Mouse (Mus musculus) liver, adult 2 months (tissue): Measurements from ENCODE around the gene Nav2. TPM values are rescaled to one million over a fixed set of nuclear protein-coding genes. Genes with fewer than 3 reads are reported as not detected.
A peak's percentile ranks its signal among the peaks of the same experiment; 100 is the strongest.

Experiments used
- DNase-seq: peaks from one replicate; pipeline ENCODE4 v3.0.0-alpha.2; 2011; ENCODE audit warnings: low read depth, low spot score; ENCODE audit errors: extremely low read depth
- H3K27ac ChIP-seq: fragments of 200-500 bp; replicated peaks from 2 replicates; pipeline ENCODE4 v1.5.1; 2012; ENCODE audit warnings: low read depth, mild to moderate bottlenecking, control low read depth, inconsistent platforms, low read length; ENCODE audit not compliant: insufficient read depth
- H3K27me3 ChIP-seq: fragments of 200-500 bp; 2 replicates; pipeline ENCODE4 v1.6.1; 2012; ENCODE audit warnings: mild to moderate bottlenecking, moderate library complexity, low read length, inconsistent platforms; ENCODE audit not compliant: control insufficient read depth, insufficient read depth
- H3K36me3 ChIP-seq: fragments of 200-500 bp; 2 replicates; pipeline ENCODE4 v1.6.1; 2012; ENCODE audit warnings: low read length, inconsistent platforms; ENCODE audit not compliant: control insufficient read depth, insufficient read depth
- H3K4me1 ChIP-seq: fragments of 200-500 bp; 2 replicates; pipeline ENCODE4 v1.6.1; 2011; ENCODE audit warnings: low read length; ENCODE audit not compliant: control insufficient read depth, insufficient read depth
- H3K4me3 ChIP-seq: fragments of 200-500 bp; 2 replicates; pipeline ENCODE4 v1.5.1; 2011; ENCODE audit warnings: low read depth, mild to moderate bottlenecking, control low read depth, low read length, moderate library complexity; ENCODE audit not compliant: insufficient read depth
- H3K79me2 ChIP-seq: fragments of 200-500 bp; 2 replicates; pipeline ENCODE4 v1.6.1; 2012; ENCODE audit warnings: inconsistent platforms, mild to moderate bottlenecking, low read length, moderate library complexity; ENCODE audit not compliant: control insufficient read depth, insufficient read depth
- H3K9ac ChIP-seq: fragments of 200-500 bp; 2 replicates; pipeline ENCODE4 v1.6.1; 2012; ENCODE audit warnings: low read depth, mild to moderate bottlenecking, control low read depth, inconsistent platforms, low read length
- CTCF ChIP-seq: fragments of 200-500 bp; IDR thresholded peaks from 2 replicates; pipeline ENCODE4 v1.5.1; 2011; ENCODE audit warnings: low read depth, low read length, control low read depth
- POLR2A ChIP-seq: fragments of 200-500 bp; IDR thresholded peaks from 2 replicates; pipeline ENCODE4 v1.6.1; 2011; ENCODE audit warnings: low read length, control low read depth; ENCODE audit not compliant: insufficient read depth; ENCODE audit errors: extremely low read depth
- WGBS: fragments of 180-500 bp; shearing (Covaris S2); methylation state at CpG from one replicate; pipeline ENCODE4 v1.1.7; 2018; 5-methylcytosine and 5-hydroxymethylcytosine counted together
- polyA plus RNA-seq: library from polyadenylated mRNA; depleted of rRNA; stranded (reverse); fragments of >200 nt; gene quantifications from 2 replicates; pipeline ENCODE4 v1.2.3, GENCODE M21; 2012
- total RNA-seq: library from RNA; depleted of rRNA; stranded (reverse); fragments of >200 nt; gene quantifications from 2 replicates; pipeline ENCODE4 v1.2.3, GENCODE M21; 2014

The Nav2 gene
- total and polyA plus RNA-seq, 2 experiments: 11.1 to 17.6 TPM

GRCm38 (mm10) chr7:49120488-49120864 lies 212.0 kb downstream of the Nav2 start:
- Histone ChIP-seq H3K79me2 (no peaks in the 10 kb centered on the region), H3K27ac (no peak overlapping the region), H3K4me3 (no peak overlapping the region), H3K27me3 (0 out of 2 replicates have a peak, but pooled peaks cover 3% of the 10 kb centered on the region), H3K9ac (no peak overlapping the region), H3K36me3 (no peaks in the 10 kb centered on the region), H3K4me1 (no peaks in the 10 kb centered on the region)
- WGBS: 62% methylated on average over 6 of the region's 6 CpGs
- no peak for TF ChIP-seq POLR2A
- no peak for TF ChIP-seq CTCF
- DNase-seq: no peak

GRCm38 (mm10) chr7:49120935-49121691 lies 212.6 kb downstream of the Nav2 start:
- Histone ChIP-seq H3K27ac (no peak overlapping the region), H3K79me2 (no peaks in the 10 kb centered on the region), H3K4me3 (no peak overlapping the region), H3K4me1 (no peaks in the 10 kb centered on the region), H3K36me3 (no peaks in the 10 kb centered on the region), H3K27me3 (0 out of 2 replicates have a peak, but pooled peaks cover 3% of the 10 kb centered on the region), H3K9ac (no peak overlapping the region)
- DNase-seq: peak; percentile 67
- WGBS: 34% methylated on average over 20 of the region's 20 CpGs
- TF ChIP-seq POLR2A (no peak), CTCF (peak; percentile 93)

- no peaks in the 10 kb centered on the region for H3K79me2 ChIP-seq
- H3K4me3 ChIP-seq: no peak overlapping the region
- H3K27me3 ChIP-seq: 0 out of 2 replicates have a peak, but pooled peaks cover 3% of the 10 kb centered on the region
- TF ChIP-seq POLR2A (no peak), CTCF (no peak)
- no peak overlapping the region for H3K27ac ChIP-seq
- H3K4me1 ChIP-seq: no peaks in the 10 kb centered on the region
- H3K36me3 ChIP-seq: no peaks in the 10 kb centered on the region
- H3K9ac ChIP-seq: no peak overlapping the region
- 76% methylated on average over 7 of the region's 7 CpGs for WGBS
- DNase-seq: no peak
Measured at GRCm38 (mm10) chr7:49122498-49122897, 214.0 kb downstream of the Nav2 start.

- Histone ChIP-seq H3K27me3 (0 out of 2 replicates have a peak, but pooled peaks cover 3% of the 10 kb centered on the region), H3K79me2 (no peaks in the 10 kb centered on the region), H3K4me3 (no peak overlapping the region), H3K36me3 (no peaks in the 10 kb centered on the region), H3K9ac (no peak overlapping the region), H3K27ac (no peak overlapping the region), H3K4me1 (no peaks in the 10 kb centered on the region)
- DNase-seq: peak; percentile 25
- TF ChIP-seq POLR2A: no peak
- peak; percentile 93 for TF ChIP-seq CTCF
- 40% methylated on average over 3 of the region's 3 CpGs for WGBS
Measured at GRCm38 (mm10) chr7:49125545-49125944, 217.0 kb downstream of the Nav2 start.

- Histone ChIP-seq H3K9ac (no peak overlapping the region), H3K4me1 (no peaks in the 10 kb centered on the region), H3K36me3 (no peaks in the 10 kb centered on the region), H3K27me3 (no peaks in the 10 kb centered on the region), H3K27ac (no peak overlapping the region), H3K4me3 (no peak overlapping the region), H3K79me2 (no peaks in the 10 kb centered on the region)
- TF ChIP-seq CTCF (no peak), POLR2A (no peak)
- no peak for DNase-seq
- WGBS: 83% methylated on average over 8 of the region's 8 CpGs
Measured at GRCm38 (mm10) chr7:49128224-49128623, 219.7 kb downstream of the Nav2 start.

GRCm38 (mm10) chr7:49132851-49133351 lies 224.4 kb downstream of the Nav2 start:
- no peaks in the 10 kb centered on the region for H3K27me3 ChIP-seq
- H3K4me3 ChIP-seq: no peak overlapping the region
- no peaks in the 10 kb centered on the region for H3K36me3 ChIP-seq
- H3K27ac ChIP-seq: no peak overlapping the region
- H3K79me2 ChIP-seq: no peaks in the 10 kb centered on the region
- H3K4me1 ChIP-seq: no peaks in the 10 kb centered on the region
- DNase-seq: peak; percentile 28
- H3K9ac ChIP-seq: no peak overlapping the region
- no peak for TF ChIP-seq POLR2A
- peak; percentile 90 for TF ChIP-seq CTCF
- WGBS: 38% methylated on average over 10 of the region's 10 CpGs
